Mouse (Mus musculus) urinary bladder, adult 18-20 months (tissue): ENCODE measurements around the gene Vav1.
A peak's percentile ranks its signal among the peaks of the same experiment; 100 is the strongest.

ENCODE experiments used
- DNase-seq, 2 experiments: peaks; one replicate each; pipeline ENCODE4 v3.0.0; 2022; ENCODE audit warnings: low spot score in 2 of 2, mixed read lengths in 2 of 2

Vav1 gene

DNA sequence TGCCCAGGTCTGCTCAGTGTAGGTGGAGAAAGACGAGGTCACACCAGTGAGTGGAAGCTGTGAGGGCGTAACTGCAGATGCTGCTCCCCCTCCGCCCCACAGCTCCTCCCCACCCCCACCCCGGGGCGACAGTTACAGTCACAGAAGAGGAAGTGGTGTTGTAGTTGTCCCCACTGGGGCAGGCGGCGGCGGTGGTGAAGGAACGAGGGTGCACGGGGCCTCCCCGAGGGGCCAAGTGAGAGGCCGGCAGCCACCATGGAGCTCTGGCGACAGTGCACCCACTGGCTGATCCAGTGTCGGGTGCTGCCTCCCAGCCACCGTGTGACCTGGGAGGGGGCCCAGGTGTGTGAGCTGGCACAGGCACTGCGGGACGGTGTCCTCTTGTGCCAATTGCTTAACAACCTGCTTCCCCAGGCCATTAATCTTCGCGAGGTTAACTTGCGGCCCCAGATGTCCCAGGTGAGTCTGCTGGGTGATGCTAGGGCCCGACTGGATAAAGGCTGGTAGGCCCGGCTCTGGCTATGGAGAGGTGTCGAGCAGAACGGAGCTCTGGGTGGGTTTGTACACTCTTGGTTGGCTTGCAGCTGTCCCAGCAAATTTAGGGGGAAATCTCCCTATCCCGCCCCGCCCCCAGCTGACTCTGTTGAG lies at the start of gene Vav1:
TSS of gene Vav1 (plus strand) at position 158 of the 648 bp plus-strand sequence.
- no peak for DNase-seq

DNA sequence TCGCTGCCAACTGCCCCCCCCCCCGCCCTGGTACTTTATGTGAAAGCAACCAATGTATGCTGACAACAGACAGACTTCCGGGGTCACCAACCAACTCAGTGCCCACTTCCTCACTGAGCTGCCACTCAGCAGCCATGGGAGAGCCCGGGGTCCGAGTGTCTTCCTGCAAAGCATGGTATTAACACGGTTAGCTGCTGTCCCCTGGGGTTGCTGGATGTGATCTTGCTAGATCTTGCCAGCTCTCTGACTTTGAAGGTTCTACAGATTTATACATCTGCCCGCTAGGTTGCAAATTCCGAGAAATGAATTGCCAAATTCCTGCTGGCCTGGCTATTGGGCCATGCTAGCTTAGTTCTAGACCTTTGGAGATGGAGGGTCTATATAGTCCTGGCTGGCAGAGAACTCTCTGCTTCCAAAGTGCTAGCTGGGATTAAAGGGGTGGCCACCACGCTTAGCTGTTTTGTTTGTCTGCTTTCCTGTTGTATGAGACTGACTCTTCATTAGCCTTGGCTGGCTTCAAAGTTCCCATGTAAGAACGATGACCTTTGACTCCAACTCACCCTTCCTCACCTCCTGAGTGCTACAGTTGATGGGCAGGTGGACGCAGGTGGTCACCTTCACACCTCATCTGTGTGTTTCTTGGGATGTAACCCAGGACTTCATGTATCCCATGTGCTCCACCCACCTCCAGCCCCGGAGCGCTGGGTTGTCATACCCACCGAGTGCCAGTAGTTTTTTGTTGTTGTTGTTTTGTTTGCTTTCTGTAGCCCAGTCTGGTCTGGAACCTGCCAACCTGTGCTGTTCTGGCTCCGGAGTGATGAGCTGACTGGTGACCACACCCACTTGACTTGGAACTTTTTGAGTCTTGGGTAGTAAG lies 48.8 kb upstream of the Vav1 start:
- no peak for DNase-seq

DNA sequence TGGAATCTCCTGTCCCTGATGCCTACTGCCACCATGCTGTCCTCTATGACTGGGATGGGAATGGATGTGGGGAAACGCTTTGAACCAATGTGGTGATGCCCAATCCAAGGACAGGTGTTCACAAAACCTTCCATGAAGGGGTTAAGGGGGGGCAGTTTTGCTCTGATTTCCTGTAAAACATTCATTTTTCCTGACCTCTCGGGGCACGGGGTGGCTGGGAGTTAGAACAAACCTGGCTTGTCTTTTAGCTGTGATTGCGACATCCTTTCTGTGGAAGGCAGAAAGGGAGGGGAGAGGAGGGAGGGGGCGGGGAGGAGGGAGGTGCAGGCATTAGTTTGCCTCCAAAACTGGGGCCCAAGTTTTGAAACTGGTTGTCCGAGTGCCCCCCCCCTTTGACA lies 48.2 kb upstream of the Vav1 start:
- DNase-seq, result peak in 1 of 2 experiments; percentile 50

DNA sequence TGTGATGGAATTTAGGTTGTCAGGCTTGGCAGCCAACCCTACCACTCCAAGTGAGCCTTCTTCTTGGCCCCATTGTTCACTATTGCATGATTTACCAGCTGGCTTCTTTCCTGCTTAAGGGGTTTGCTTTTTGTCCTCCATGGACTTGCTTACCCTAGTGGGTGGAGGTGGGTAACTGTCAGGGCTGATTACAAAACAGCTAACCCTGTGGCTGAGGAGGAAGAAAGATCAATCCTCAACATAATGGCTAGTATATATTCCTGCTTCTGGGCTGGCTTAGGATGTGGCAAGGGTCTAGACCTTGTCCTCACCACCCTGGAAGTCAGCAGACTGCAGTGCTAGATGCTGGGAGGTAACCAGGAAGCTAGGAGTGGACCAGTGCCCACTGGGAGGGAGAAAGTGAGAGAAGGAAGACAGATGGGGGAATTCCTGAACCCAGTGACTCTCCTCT lies 47.6 kb upstream of the Vav1 start:
- peak in 1 of 2 experiments; percentile 52 for DNase-seq

DNA sequence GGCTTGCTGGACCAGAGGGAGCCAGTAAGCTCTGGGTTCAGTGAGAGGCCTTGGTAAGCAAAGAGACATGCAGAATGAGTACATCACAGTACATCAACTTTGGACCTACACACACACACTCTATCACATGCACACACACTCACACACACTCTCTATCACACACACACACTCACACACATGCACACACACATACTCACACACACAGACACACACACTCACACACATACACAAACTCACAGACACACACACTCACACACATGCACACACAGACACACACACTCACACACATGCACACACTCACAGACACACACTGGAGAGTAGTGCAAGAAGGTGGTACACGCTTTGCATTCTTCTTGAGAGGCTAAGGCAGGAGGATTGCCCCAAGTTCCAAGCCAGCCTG lies 46.7 kb upstream of the Vav1 start:
- DNase-seq, result no peak

DNA sequence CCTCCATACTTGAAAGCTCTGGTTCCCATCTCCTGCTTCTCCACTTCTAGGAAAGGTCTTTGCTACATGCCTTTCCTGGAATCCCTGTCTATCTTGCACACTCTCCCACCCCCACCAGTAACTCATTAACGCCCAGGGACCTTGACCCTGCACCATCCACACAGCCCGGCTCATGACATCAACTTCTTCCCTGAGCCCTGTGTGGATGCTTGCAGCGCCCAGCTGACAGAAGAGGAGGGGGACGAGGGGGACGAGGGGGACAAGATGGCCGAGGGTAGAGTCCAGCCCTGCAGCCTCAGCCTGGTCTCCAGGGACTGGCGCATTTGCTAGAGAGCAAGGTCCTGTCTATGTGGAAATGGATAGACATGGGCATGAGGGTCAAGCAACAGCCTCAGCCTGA lies 45.9 kb upstream of the Vav1 start:
- DNase-seq, result no peak

DNA sequence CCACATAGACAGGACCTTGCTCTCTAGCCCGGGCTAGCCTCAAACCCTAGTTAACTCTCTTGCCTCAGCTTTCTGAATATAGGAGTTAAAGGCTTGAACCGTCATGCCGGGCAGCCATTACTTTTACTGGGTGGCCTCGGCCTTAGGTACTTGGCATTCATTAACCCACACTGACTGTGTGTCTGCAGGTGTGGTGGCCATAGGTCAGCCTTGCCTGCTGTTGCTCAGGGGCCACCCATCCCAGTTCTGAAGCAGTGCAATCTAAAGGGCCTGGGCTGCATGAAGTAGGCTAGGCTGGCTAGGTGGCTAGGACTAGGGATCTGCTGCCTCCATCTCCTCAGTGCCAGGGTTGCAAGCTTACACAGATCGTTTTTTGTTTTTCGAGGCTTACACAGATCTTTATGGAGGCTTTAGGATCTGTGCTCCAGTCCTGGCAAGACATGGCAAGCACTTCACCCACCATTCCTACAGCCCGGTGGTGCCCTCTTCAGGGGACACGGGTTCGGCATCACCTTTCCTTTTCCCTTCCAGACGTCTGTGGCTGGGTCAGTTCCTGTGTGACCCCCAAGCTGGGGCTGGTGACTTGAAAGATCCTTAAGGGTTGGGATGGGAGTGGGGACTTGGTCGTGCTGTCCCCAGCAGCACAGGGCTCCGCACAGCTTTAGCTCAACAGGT lies 44.5 kb upstream of the Vav1 start:
- DNase-seq, result no peak

DNA sequence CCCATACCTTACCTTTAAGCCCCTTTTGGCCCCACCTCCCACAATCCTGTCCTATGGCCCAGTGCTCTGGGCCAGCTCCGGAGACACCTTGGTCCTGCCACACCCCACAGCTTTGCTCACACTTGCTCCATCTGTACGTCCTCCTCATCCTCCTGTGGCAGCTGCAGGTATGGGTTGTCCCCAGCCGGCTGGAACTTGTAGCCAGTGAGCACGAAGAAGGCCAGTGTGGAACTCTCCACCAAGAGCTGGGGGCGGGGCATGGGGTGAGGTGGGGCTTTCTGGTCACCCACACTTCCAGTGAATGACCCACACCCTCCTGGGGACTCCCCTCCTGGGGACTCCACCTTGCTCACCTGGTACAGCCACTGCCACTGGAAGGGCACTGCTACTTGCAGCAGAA lies 43.1 kb upstream of the Vav1 start:
- DNase-seq, result no peak

DNA sequence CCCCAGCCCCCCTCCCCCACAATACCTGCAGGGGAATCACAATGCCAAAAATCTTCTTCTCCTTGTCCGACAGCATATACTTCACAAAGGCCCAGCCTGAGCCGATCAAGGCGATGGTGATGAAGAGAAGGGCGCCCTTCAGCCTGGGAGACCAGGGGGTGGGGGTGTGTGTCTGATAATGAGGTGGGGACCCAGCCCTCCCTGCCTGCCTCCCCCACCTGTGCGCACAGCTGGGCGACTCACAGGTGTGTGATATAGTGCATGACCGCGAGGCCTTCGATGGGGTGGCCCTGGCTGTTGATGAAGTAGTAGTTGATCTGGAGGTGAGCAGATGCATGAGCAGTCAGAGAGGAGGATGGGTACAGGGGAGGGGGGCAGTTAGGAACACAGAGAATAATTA lies 41.7 kb upstream of the Vav1 start:
- DNase-seq, result no peak

DNA sequence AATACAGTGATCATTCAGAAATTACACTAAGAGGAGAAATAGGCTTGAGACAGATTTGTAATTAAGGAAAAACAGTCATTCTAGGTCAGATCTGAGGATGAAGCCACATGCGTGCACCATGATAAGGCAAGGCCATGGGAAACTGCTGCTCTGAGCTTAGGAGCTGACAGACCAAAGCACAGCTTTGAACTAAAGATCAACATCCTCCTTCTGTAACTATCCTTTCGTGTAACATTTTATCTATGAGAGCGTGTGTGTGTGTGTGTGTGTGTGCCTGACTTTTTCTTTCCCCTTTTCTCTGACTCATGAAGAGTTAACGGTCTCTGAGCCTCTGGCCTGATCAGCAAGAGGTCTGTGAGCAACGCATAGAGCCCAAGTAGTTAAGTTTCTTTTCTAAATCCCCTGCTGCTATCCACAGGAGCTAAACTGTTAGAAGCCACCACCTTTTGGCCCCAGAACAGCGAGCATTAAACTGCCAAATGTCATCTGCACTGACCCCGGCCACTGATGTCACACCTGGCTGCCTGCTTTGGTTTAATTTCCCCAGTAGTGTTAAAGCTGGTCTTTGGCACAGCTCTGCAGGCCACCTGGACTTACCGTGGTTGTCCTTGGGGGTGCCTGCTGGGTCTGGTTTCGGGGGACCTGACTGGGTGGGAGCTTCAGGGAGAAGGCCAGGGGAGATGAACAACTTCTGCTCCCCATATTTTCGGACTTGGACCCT lies 35.1 kb upstream of the Vav1 start:
- no peak for DNase-seq

DNA sequence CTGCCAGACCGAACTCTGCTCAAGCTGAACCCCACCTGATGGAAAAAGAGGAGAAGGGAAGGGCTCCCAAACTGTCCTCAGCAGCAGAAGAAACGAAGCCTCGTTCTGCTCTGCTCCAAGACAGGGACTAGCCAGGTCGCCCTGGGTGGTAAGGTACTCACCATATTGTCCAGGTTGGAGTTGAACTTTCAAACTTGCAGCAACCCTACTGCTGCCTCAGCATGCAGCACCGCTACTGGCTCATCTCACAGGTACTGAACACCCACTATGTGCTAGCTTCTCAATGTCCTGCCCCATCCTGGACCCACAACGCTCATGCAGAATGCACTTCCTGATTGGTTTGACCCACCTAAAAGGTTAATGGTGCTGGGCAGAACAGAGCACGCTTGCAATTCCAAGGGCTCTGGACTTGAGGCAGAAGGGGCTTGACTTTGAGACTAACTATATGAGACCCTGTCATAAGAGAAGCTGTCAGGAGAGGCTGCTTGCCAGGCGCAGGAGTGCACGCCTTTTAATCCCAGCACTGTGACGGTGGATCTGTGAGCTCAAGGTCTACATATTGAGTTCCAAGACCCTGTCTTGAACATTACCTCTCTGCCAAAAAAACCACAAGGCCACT lies 33.5 kb upstream of the Vav1 start:
- no peak for DNase-seq

DNA sequence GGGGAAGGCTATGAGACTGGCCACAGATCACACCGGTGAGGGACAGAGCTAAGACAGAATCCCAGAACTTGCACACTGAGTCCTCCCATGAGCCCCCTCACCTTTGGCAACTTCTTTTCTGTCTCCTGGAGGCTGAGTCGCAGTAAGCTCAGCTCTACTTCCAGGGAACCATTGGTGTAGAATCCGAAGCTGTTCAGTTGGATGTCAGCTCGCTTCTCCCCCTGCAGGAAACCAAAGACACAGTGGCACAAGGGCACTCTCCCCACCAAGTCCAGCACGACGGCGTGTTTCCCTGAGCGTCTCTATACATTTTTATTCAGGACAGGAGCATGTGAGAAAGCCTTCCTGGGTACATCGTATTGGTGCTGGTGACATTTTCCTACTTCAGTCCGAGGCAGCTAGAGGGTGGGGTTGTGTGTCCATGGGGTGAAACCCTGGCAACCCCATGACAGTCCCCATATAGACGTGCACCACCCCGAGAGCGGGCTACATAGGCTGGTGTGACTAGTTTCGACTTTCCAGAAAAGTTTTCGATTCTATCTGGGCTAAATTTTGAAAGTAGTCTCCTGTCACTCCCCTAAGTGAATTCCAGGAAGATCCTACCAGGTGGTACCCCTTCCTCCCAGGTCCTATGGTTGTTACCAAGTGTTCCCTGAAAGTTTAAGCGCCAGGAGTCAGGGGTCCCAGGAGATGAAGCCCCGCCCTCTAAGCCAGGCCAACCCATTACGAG lies 32.1 kb upstream of the Vav1 start:
- no peak for DNase-seq

DNA sequence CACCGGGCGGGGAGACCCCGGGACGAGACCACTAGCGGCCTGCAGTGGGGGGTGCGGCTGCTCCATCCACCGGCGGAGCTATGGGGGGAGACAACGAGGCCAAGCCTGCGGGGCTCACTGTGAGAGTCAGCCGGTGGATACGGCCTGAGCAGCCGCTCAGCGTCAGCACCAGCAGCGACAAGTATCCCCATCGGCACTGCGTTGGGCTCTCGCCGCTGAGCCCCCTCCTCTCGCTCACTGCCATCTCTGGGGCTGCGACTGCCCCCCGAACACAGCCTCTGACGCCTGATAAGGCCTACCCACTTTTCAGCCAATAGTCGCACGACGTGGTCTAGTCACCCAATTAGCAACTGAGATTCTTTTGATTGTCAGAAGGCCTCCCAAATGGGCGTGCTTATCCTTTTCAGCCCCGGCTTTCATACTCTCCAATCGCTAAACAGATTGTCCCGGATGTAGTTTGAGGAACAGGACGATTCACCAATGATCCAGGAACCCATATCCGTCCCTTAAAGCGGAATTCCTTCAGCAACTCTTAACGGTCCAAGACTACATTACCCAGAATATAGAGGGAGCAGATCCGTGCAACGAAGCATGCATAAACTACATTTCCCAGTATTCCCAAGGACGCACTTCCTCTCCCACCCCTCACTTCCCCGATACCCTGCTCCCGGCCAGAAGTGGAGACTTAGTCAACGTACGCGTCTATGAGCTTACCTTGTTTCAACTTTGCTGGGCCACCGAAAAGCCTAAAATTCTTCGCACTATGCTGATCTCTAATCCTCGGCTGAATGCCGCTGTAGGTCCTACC lies 31.3 kb upstream of the Vav1 start:
- peak; percentile 63 to 91 for DNase-seq

DNA sequence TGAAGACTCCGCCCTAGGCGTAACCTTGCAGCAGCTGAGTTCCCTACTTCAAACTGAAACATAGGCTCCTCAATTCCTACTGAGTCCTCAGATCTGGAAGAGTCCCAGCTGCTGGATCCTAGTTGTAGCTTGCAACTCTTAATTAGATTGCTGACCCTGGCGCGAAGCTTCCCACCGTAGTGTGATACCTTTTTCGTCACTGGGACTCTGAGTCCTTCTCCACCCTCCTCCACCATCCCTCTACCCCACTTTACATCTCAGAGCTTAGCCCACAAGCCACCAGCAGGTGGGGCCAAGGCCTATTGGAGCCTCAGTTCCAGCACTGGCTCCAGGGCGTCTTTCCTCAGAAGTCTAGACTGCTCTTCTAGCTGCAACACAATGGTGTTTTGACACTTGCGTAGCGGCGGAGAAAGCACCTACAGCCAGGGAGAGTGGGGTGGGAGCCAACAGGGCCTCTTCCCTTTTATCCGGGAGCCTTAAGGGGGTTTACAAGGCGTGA lies 30.6 kb upstream of the Vav1 start, which contains the start of gene Gpr108:
TSS of gene Gpr108 (minus strand) at position 246 of the 499 bp plus-strand sequence.
- DNase-seq, result peak; percentile 76 to 81

DNA sequence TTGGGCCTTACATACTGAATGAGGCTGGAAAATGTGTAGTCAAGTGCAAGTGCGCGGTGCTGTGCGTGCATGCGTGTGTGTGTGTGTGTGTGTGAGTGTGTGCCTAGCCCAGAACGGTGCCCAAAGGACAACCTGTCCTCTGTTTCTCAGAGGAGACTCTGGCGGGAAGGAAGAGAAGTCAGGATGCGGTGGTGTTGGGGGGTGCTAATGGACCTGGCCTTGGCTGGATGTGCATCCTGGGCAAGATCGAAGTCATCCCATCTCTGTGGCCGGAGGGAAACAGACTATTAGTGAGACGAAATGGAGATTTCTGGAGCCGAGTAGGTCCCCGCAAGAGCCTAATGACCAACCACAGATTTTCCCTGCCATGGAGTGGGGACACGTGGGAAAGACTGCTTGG lies 30.1 kb upstream of the Vav1 start:
- DNase-seq, result no peak

DNA sequence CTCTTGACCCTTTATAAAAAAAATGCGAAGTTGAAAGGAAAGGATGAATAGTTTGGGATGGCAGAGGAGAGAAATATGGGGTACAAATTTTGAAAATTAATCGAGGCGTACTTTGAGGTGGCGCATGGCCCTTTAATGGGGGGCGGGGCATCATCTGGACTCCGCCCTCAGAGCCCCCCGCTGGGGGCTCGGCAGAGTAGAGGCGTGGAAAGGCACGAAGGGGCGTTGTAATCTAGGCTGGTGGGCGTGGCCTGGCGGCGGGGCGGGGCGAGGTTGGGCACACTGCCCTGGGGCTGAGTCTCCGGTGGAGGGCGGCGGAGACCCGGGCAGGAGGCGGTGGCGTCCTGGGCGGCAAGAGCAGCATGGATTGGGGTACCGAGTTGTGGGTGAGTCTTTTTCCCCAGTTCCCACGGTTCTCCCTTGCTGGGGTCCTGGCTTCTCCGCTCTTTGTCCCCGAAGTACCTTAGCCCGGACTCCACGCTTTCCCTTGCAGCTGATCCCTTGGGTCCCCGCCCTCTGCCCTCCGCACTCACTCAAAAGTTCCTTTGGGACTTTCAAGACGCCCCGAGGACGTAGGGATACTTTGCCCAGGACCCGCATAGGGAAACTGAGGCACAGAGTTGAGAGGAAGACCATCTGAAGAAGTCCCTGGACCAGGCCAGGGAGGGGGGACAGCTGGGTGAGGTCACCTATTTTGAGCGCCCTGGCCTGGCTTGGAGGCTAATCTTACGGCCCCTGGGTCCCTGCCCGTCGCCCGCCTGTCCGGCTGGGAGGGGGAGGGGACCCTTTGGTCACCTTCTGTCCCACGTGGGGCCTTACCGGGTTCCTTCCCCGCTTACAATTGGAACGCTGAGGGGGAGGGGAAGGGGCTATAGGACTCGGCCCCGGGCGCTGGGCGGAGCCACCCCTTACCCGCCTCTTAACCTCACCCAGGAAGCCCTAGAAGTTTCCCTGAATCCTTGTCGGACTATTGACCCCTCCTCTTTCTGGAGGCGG lies 29.4 kb upstream of the Vav1 start, which contains the start of gene Trip10:
TSS of gene Trip10 (plus strand) at position 270 of the 996 bp plus-strand sequence.
- DNase-seq, result peak; percentile 95 to 100

DNA sequence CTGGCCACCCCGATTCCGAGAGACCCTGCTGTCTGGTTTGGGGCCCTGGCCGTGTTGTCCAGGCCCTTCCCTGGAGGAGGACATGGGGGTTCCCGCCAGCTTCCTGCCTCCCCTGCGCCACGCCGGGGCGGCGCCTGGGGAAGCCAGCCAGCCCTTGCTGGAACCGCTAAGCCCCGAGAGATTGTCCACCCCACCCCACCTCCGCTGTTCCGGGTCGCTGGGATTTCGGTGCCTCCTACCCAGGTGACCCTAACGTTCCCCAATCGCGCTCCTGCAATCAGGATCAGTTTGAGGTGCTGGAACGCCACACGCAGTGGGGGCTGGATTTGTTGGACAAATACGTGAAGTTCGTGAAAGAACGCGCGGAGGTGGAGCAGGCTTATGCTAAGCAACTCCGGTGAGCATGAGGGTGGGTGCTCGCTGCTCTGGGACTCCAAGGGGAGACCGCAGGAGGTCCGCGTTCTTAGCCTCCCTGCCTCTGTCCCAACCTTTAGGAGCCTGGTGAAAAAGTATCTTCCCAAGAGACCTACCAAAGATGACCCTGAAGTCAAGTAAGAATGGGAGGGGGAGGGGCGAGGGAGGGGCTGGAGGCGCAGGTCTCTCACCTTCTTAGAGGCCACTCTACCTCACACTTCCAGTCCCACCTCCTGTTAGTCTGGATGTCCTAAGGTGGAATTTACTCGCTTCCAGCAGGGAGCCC lies 28.3 kb upstream of the Vav1 start:
- DNase-seq, result peak; percentile 54 to 59

DNA sequence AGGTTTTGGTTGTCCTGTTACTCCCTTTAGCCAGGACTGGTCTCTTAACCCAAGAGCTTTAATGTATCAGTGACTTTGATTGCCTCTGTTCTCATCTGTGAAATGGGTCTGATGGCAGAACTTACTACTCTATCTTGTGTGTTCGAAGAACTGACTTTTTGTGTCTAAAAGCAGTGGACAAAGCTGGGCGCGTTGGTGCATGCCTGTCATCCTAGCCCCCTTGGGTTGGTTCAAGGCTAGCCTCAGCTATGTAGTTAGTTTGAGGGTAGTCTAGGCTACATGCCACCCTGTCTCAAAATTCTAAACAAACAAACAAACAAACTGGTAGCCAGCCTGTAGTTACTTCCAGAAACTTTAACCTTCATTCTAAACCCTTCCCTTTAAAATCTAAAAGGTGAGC lies 27.5 kb upstream of the Vav1 start:
- DNase-seq, result no peak
